Mouse (Mus musculus) heart, embryonic 11.5 days (tissue): ENCODE results near the gene Aktip. TPM values are rescaled to one million over a fixed set of nuclear protein-coding genes. Genes with fewer than 3 reads are reported as not detected.

Experiments
- ATAC-seq: fragments of 200-750 bp; cut with Nextera tagmentation; replicated peaks from 2 replicates; pipeline ENCODE4 v1.8.0; 2017; ENCODE audit warnings: moderate library complexity; ENCODE audit not compliant: insufficient number of reproducible peaks, low FRiP score, low TSS enrichment
- H3K27ac ChIP-seq: fragments of 300-500 bp; sonication (generic); 2 replicates; pipeline ENCODE4 v1.5.1; 2014; ENCODE audit warnings: mild to moderate bottlenecking, low read depth, low read length
- H3K27me3 ChIP-seq: fragments of 300-500 bp; sonication (generic); 2 replicates; pipeline ENCODE4 v1.6.1; 2014; ENCODE audit warnings: mild to moderate bottlenecking, low read length, mixed read lengths; ENCODE audit not compliant: control insufficient read depth, insufficient read depth
- H3K36me3 ChIP-seq: fragments of 300-500 bp; sonication (generic); 2 replicates; pipeline ENCODE4 v1.6.1; 2014; ENCODE audit warnings: mild to moderate bottlenecking, low read length, moderate library complexity, mixed read lengths; ENCODE audit not compliant: control insufficient read depth, insufficient read depth
- H3K4me1 ChIP-seq: fragments of 300-500 bp; sonication (generic); 2 replicates; pipeline ENCODE4 v1.6.1; 2014; ENCODE audit warnings: low read length; ENCODE audit not compliant: control insufficient read depth, insufficient read depth
- H3K4me2 ChIP-seq: fragments of 300-500 bp; sonication (generic); 2 replicates; pipeline ENCODE4 v1.6.1; 2014; ENCODE audit warnings: mild to moderate bottlenecking, moderate library complexity
- H3K4me3 ChIP-seq: fragments of 300-500 bp; sonication (generic); 2 replicates; pipeline ENCODE4 v1.5.1; 2014; ENCODE audit warnings: low read depth, low read length
- H3K9ac ChIP-seq: fragments of 300-500 bp; sonication (generic); 2 replicates; pipeline ENCODE4 v1.6.1; 2014; ENCODE audit warnings: mild to moderate bottlenecking, low read depth, low read length, moderate library complexity
- H3K9me3 ChIP-seq: fragments of 300-500 bp; sonication (generic); replicated peaks from 2 replicates; pipeline ENCODE4 v1.6.1; 2016; ENCODE audit warnings: low read length; ENCODE audit not compliant: control insufficient read depth
- WGBS: fragments of 180-500 bp; shearing (Covaris S2); extraction: QIAGEN DNeasy Blood & Tissue Kit; methylation state at CpG from one replicate; pipeline ENCODE4 v1.1.7; 2014; ENCODE audit not compliant: insufficient replicate concordance; 5-methylcytosine and 5-hydroxymethylcytosine counted together
- polyA plus RNA-seq: library from polyadenylated mRNA; unstranded; fragments of >200 nt; fragmentation: Nextera tagmentation; extraction: Ambion mirVana; gene quantifications from 2 replicates; pipeline ENCODE4 v1.2.1, GENCODE M21; 2014

Gene Aktip
- 42.7 and 50.0 TPM in 2 replicates for polyA plus RNA-seq

DNA sequence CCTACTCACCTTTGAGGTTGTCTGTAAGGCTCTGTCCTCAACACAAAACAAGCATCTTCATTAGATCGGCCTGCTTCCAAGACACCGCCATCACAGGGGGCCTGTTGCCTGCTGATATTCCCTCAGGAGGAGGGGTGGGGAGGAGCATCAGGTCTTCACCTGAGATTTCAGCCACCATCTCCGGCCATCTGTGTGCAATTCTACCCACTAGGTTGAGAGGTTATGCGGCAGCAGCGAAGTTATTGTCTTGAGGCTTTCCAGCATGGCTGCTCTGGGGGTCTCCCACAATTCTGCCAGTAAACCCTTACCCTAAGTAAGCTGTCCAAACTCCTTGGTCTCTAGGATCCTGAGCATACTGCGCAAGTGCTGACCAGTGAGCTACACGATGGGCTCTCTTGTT is at the start of gene Aktip:
Gene Aktip, minus strand, starts transcription at position 101 of the 400 bp plus-strand sequence.
- H3K36me3 ChIP-seq = no peaks in the 10 kb centered on the region
- no peaks in the 10 kb centered on the region for H3K9me3 ChIP-seq
- H3K4me1 ChIP-seq = no peaks in the 10 kb centered on the region
- no peak within 1 kb of the TSS for H3K4me2 ChIP-seq
- H3K9ac ChIP-seq = no peak within 1 kb of the TSS
- no peak within 1 kb of the TSS for H3K4me3 ChIP-seq
- 82% methylated on average over 7 of the region's 7 CpGs for WGBS
- ATAC-seq = no peak
- no peak within 1 kb of the TSS for H3K27ac ChIP-seq
- no peaks in the 10 kb centered on the region for H3K27me3 ChIP-seq

DNA sequence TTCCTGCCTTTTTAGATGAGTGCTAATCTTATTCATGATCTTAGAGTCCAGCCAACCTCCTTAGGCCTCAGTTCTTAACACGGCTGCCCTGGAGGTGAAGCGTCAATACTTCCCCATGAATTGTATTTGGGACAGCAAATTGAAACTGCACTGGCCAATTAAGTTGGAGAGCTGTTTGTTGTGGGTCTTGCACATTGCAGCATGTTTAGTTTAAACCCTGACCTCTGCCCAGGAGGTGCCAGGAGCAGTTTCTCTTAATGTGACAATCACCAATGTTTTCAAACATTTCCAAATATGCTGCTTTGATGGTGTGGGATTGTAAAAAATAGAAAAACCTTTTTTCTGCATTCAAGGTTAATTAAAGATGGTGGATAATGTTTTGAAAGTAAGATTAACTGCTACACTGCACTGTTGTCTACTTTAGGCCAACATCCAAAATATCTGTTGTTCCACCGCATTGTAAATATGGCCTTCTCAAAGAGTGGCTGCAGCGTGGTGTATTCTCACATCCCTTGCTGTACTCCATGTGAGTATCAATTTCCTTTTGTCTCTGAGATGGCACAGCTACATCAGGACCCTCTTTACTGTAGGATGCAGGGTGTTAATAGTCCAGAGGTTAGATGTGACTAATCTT is 46.2 kb upstream of the Aktip start:
- no peak overlapping the region for H3K4me2 ChIP-seq
- H3K36me3 ChIP-seq = no peaks in the 10 kb centered on the region
- no peaks in the 10 kb centered on the region for H3K9me3 ChIP-seq
- no peak overlapping the region for H3K4me3 ChIP-seq
- no peak overlapping the region for H3K9ac ChIP-seq
- ATAC-seq = no peak
- H3K4me1 ChIP-seq = peaks cover 5% of the 10 kb centered on the region; the same call in 1 of the 2 replicates
- H3K27me3 ChIP-seq = no peaks in the 10 kb centered on the region
- no peak overlapping the region for H3K27ac ChIP-seq
- WGBS = 83% methylated on average over 4 of the region's 4 CpGs

DNA sequence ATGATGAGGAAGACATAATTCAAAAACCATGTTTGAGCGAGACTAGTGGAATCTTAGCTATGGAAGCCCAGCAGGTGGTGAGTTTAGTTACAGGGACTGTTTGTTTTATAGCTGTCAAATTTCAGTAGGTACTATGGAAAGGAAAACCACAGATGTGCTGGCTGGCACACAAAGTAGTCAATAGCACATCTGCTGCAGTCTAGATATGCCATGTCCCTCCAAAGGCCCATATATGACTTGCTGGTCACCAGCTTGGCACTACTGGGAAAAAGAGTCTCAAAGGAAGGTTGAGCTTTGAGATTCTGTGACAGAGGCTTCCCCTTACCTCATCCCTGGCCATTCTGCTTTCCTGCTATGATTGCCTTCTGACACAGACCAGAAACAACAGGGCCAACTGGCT is 42.9 kb upstream of the Aktip start:
- Histone ChIP-seq H3K4me3 (no peak overlapping the region), H3K27me3 (no peaks in the 10 kb centered on the region), H3K4me1 (peaks cover 5% of the 10 kb centered on the region; the same call in 1 of the 2 replicates), H3K27ac (no peak overlapping the region), H3K9me3 (no peaks in the 10 kb centered on the region), H3K9ac (no peak overlapping the region), H3K4me2 (no peak overlapping the region), H3K36me3 (no peaks in the 10 kb centered on the region)
- ATAC-seq = no peak
- 83% methylated on average over 1 of the region's 1 CpGs for WGBS

DNA sequence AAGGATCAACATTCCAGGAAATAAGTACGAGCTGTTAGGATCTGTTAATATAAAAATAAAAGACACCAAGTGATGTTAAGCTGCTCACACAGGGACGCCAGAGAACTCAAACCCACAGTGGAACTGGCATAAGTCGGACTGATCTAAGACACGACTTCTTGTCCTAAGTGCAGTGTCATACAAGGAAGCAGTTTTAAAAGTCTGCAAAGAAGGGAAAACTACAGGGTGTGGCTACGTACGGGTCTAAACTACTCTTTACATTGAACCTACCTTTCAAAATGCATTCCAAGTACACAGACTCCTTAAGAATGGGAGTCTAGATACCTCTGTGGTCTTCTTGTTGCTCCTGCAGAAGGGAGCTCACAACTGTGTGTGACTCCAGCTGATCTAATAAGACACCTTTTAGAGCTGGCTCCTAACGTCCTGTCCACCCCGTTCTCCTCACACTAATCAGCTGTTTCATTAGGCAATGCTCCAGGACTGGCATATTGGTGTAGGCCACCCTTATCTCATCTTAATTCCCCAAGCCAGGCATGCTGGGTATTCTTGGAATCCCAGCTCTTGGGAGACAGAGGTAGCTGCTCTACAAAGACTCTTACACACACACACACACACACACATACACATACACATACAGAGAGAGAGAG is 42.2 kb upstream of the Aktip start:
- H3K9me3 ChIP-seq = no peaks in the 10 kb centered on the region
- H3K4me1 ChIP-seq = peaks cover 5% of the 10 kb centered on the region; the same call in 1 of the 2 replicates
- H3K4me3 ChIP-seq = no peak overlapping the region
- no peak overlapping the region for H3K27ac ChIP-seq
- no peak overlapping the region for H3K9ac ChIP-seq
- no peaks in the 10 kb centered on the region for H3K36me3 ChIP-seq
- WGBS = 56% methylated on average over 8 of the region's 8 CpGs
- no peak overlapping the region for H3K4me2 ChIP-seq
- no peaks in the 10 kb centered on the region for H3K27me3 ChIP-seq
- ATAC-seq = no peak

DNA sequence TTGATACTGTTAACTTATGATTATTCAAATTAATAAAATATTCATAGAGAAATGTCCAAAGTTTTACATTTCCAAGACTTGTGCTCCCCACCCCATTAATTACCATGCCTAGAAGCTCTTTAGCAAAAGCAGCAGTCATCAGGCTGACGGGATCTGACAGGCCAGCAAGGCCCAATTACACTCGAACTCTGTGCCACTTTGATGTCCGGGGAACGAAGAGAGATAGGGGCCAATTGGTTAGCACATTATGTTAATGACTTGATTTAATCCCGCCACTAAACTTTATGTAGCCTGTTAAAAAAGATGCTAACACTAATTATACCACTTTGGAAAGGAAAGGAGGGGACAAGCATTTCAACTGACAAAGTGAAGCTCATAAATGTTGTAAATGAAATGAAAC is 41.6 kb upstream of the Aktip start:
- peaks cover 5% of the 10 kb centered on the region; the same call in 1 of the 2 replicates for H3K4me1 ChIP-seq
- H3K4me3 ChIP-seq = no peak overlapping the region
- H3K4me2 ChIP-seq = no peak overlapping the region
- WGBS = 69% methylated on average over 5 of the region's 5 CpGs
- H3K27ac ChIP-seq = no peak overlapping the region
- ATAC-seq = no peak
- H3K9ac ChIP-seq = no peak overlapping the region
- H3K36me3 ChIP-seq = no peaks in the 10 kb centered on the region
- no peaks in the 10 kb centered on the region for H3K9me3 ChIP-seq
- H3K27me3 ChIP-seq = no peaks in the 10 kb centered on the region

DNA sequence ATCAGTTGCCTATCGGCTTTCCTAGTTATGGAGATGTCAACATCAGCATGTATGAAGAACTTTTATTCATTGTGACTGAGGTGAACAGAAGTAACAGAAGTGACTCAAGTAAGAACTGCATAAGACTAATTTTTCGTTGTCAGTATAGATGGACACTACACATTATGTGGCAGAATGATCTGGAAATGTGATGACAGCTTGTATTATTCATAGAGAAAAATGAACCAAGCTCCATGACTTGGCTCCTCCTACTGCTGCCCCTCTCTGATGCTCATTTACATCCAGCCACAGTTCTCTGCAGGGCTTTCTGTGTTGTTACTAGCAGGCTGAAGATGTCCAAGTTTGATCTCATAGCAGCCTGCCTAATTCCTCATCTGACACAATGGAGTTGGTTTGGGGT is 37.4 kb upstream of the Aktip start:
- Histone ChIP-seq H3K27me3 (no peaks in the 10 kb centered on the region), H3K27ac (no peak overlapping the region), H3K9ac (no peak overlapping the region), H3K4me2 (no peak overlapping the region), H3K4me3 (no peak overlapping the region), H3K36me3 (no peaks in the 10 kb centered on the region), H3K9me3 (no peaks in the 10 kb centered on the region), H3K4me1 (peaks cover 5% of the 10 kb centered on the region; the same call in 1 of the 2 replicates)
- no peak for ATAC-seq
- 75% methylated on average over 2 of the region's 2 CpGs for WGBS

DNA sequence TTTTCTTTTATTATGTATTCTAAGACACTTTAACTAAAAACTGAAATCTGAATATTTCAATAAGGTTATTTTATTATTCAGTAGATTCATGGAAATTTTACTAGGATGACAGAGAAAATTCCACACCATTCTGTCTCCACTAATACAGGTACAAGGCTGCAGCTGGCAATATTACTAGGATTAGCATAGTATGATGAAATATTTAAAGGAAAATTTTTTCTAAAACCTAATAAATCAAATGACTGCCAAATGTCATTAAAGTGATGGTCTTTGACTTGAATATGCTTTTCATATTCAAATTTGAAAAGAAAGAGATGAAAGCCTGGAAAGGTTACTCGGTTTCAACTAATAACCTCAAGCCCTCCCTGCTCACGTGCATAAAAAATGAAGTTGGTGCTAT is 34.3 kb upstream of the Aktip start:
- Histone ChIP-seq H3K4me1 (no peaks in the 10 kb centered on the region), H3K27ac (no peak overlapping the region), H3K4me2 (no peak overlapping the region), H3K9ac (no peak overlapping the region), H3K4me3 (no peak overlapping the region), H3K27me3 (no peaks in the 10 kb centered on the region), H3K9me3 (no peaks in the 10 kb centered on the region), H3K36me3 (no peaks in the 10 kb centered on the region)
- ATAC-seq = no peak
- WGBS = 89% methylated on average over 2 of the region's 2 CpGs

DNA sequence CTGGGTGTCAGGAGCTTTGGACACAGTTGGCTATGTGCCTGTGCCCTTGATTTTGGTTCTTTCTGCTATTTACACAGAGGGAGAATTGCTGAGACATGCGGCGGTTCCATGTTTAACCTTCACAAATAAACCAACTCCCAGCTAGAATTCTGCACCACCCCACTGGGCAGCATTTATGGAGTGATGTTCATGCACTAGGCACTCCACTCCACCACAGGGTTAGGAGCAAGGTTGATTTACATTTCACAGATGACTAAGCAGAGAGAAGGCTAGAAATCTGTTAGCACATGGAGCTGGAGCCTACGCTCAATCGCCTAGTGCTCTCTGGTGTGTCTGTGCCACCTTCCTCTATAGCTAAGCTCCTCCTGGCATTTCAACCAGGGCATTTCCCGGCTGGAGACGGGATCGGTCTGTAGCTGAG is 27.7 kb upstream of the Aktip start:
- Histone ChIP-seq H3K27ac (no peak overlapping the region), H3K4me1 (no peaks in the 10 kb centered on the region), H3K27me3 (no peaks in the 10 kb centered on the region), H3K9ac (no peak overlapping the region), H3K36me3 (no peaks in the 10 kb centered on the region), H3K4me2 (no peak overlapping the region), H3K4me3 (no peak overlapping the region), H3K9me3 (no peaks in the 10 kb centered on the region)
- ATAC-seq = no peak
- WGBS = 91% methylated on average over 7 of the region's 7 CpGs

DNA sequence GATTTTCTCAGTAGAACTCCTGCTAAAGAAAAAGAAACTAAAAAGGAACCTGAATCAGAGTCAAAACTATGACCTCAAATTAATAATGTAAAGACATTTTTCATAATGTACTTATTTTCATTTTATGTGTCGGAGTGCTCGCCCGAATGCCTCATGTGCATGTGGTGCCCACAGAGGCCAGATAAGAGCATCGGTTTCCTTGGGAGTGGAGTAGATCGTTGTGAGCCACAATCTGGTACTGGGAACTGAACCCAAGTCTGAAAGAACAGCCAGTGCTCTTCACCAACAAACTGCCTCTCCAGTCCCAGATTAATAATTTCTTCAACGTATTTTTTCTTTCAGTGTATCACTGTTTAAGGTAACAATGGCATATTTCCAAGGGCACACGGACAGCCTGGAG is 24.5 kb upstream of the Aktip start:
- no peak overlapping the region for H3K4me2 ChIP-seq
- no peaks in the 10 kb centered on the region for H3K9me3 ChIP-seq
- 84% methylated on average over 7 of the region's 7 CpGs for WGBS
- no peaks in the 10 kb centered on the region for H3K27me3 ChIP-seq
- ATAC-seq = no peak
- H3K9ac ChIP-seq = no peak overlapping the region
- no peak overlapping the region for H3K4me3 ChIP-seq
- H3K36me3 ChIP-seq = no peaks in the 10 kb centered on the region
- no peak overlapping the region for H3K27ac ChIP-seq
- H3K4me1 ChIP-seq = no peaks in the 10 kb centered on the region
